Mouse (Mus musculus) embryonic facial prominence, embryonic 13.5 days (tissue): ENCODE measurements around the gene Gm11938. TPM values are rescaled to one million over a fixed set of nuclear protein-coding genes. Genes with fewer than 3 reads are reported as not detected.

Experiments used
- ATAC-seq: fragments of 200-750 bp; cut with Nextera tagmentation; 2 replicates; pipeline ENCODE4 v1.8.0; 2017; ENCODE audit warnings: low read depth; ENCODE audit not compliant: insufficient number of reproducible peaks, insufficient read depth, low FRiP score, low TSS enrichment
- H3K27ac ChIP-seq: fragments of 300-500 bp; sonication (generic); 2 replicates; pipeline ENCODE4 v1.5.1; 2015; ENCODE audit warnings: moderate library complexity, mild to moderate bottlenecking, inconsistent platforms
- H3K27me3 ChIP-seq: fragments of 300-500 bp; sonication (generic); 2 replicates; pipeline ENCODE4 v1.6.1; 2015; ENCODE audit warnings: mild to moderate bottlenecking, inconsistent platforms
- H3K36me3 ChIP-seq: fragments of 300-500 bp; sonication (generic); 2 replicates; pipeline ENCODE4 v1.6.1; 2015; ENCODE audit warnings: mild to moderate bottlenecking, inconsistent platforms
- H3K4me1 ChIP-seq: fragments of 300-500 bp; sonication (generic); 2 replicates; pipeline ENCODE4 v1.6.1; 2015; ENCODE audit warnings: inconsistent platforms
- H3K4me2 ChIP-seq: fragments of 300-500 bp; sonication (generic); 2 replicates; pipeline ENCODE4 v1.6.1; 2015; ENCODE audit warnings: moderate library complexity, mild to moderate bottlenecking, inconsistent platforms
- H3K4me3 ChIP-seq: fragments of 300-500 bp; sonication (generic); 2 replicates; pipeline ENCODE4 v1.5.1; 2015; ENCODE audit warnings: mild to moderate bottlenecking, inconsistent platforms
- H3K9ac ChIP-seq: fragments of 300-500 bp; sonication (generic); 2 replicates; pipeline ENCODE4 v1.6.1; 2015; ENCODE audit warnings: mild to moderate bottlenecking, inconsistent platforms
- H3K9me3 ChIP-seq: fragments of 300-500 bp; sonication (generic); 2 replicates; pipeline ENCODE4 v1.6.1; 2016; ENCODE audit warnings: inconsistent platforms
- WGBS: fragments of 180-500 bp; shearing (Covaris S2); methylation state at CpG from one replicate; pipeline ENCODE4 v1.1.7; 2015; ENCODE audit warnings: mixed read lengths; 5-methylcytosine and 5-hydroxymethylcytosine counted together
- polyA plus RNA-seq: library from polyadenylated mRNA; unstranded; fragments of >200 nt; fragmentation: Nextera tagmentation; extraction: Ambion mirVana; gene quantifications from 2 replicates; pipeline ENCODE4 v1.2.1, GENCODE M21; 2015

The Gm11938 gene
- polyA plus RNA-seq, 1 experiment from 2014 or later: not detected

DNA sequence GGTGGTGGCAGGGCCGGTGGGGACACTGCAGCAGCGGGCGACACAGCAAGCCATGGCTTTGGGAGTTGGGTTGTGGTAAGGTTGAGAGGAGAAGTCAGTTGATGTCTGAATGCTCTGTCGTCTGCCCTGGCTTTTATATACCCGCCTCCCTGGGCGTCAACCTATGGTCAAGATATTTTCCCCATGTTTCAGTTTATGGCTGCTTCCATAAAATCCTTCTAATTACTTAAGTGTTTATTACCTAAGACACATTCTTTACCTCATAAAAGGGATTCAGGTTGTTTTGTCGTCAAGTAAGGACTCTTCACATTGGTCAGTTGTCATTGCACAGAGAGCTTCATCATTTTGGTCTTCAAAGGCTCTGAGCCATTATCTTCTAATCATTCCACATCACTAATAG is 36.6 kb downstream of the Gm11938 start, which contains the start of gene Krtap3-1:
TSS of gene Krtap3-1 (minus strand) at position 101 of the 400 bp plus-strand sequence.
- 86% methylated on average over 7 of the region's 7 CpGs for WGBS
- Histone ChIP-seq H3K9ac (no peak within 1 kb of the TSS), H3K4me2 (no peak within 1 kb of the TSS), H3K4me1 (no peaks in the 10 kb centered on the region), H3K27ac (no peak within 1 kb of the TSS), H3K27me3 (no peaks in the 10 kb centered on the region), H3K9me3 (no peaks in the 10 kb centered on the region), H3K4me3 (no peak within 1 kb of the TSS), H3K36me3 (no peaks in the 10 kb centered on the region)
- no peak for ATAC-seq

DNA sequence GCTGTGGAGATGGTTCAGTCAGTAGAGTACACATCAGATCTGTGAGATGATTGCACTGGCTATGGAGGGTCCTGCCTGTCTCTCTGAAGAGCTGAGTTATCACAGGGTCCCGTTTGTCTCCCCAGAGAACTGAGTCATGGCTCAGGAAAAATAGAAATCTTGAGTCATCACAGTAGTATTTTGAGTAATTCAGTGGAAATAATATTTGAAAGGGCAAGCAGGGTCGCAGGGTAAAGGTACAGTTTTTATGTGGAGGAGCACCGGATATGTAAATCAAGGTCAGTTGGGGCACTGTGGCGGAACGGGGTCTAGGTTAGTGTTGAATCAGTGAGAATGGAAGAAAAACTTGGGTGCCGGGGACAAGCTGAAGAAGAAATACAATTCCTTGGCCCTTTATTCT is 40.5 kb downstream of the Gm11938 start:
- no peaks in the 10 kb centered on the region for H3K36me3 ChIP-seq
- H3K4me2 ChIP-seq: no peak overlapping the region
- no peaks in the 10 kb centered on the region for H3K4me1 ChIP-seq
- H3K4me3 ChIP-seq: no peak overlapping the region
- H3K9me3 ChIP-seq: no peaks in the 10 kb centered on the region
- no peaks in the 10 kb centered on the region for H3K27me3 ChIP-seq
- 79% methylated on average over 6 of the region's 6 CpGs for WGBS
- H3K27ac ChIP-seq: no peak overlapping the region
- no peak overlapping the region for H3K9ac ChIP-seq
- no peak for ATAC-seq

DNA sequence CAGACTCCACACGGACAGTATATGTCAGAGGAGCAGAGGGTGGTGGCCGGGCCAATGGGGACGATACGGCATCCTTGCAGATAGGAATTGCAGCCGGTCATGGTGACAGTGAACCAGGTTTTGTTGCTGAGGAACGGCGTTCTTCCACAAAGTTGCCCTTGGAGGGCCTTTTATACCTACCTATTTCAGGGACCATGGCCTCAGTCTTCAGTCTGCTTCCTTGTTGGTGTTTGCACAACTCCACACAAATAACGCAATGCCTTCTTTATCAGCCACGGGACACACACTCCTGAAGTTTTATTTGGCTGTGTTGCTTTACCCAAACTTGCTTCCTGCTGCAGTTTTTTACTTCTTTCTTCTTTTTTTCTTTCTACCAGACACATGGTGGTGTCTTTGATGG is 43.7 kb downstream of the Gm11938 start, which contains the start of gene Gm11939:
TSS of gene Gm11939 (minus strand) at position 101 of the 400 bp plus-strand sequence.
- H3K4me3 ChIP-seq: no peak within 1 kb of the TSS

DNA sequence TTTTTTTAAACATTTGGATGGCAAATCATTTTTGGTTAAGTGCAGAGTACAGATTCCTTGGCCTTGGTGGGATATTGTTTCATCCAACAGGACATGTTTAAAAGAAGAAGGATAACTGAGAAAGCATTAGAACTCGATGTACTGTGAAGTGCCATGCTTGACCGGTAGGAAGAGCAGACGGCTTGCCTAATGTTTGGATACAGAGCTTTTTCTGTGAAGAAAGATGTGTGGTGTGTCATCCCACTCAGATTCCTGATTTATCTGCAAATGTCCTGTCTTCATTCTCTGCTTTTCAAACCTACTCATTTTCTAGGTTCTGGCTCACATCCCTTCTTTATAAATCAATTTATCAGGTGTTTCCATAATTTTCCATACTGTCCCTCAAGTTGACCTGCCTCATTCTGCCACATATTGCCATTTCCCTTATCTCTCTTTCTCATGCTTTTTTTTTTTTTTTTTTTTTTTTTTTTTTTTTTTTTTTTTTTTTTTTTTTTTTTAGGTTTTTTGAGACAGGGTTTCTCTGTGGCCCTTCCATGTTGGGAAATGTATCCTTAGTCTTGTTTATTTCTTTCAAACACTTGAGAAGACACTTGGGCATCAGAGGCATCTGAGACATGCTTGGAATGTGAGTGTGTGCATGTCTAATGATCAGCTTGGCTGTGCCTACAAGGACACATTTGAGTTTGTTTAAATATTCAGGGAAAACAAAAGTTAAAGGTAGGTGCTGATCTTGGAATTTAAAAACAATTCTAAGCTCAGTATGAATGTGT is 44.9 kb downstream of the Gm11938 start:
- 75% methylated on average over 3 of the region's 3 CpGs for WGBS
- Histone ChIP-seq H3K36me3 (no peaks in the 10 kb centered on the region), H3K4me2 (no peak overlapping the region), H3K27me3 (no peaks in the 10 kb centered on the region), H3K9me3 (no peaks in the 10 kb centered on the region), H3K9ac (no peak overlapping the region), H3K27ac (no peak overlapping the region), H3K4me3 (no peak overlapping the region), H3K4me1 (no peaks in the 10 kb centered on the region)
- no peak for ATAC-seq

More for the DNA sequence above, 43.7 kb downstream of the Gm11938 start, which contains the start of gene Gm11939:
- no peaks in the 10 kb centered on the region for H3K36me3 ChIP-seq
- H3K9me3 ChIP-seq: no peaks in the 10 kb centered on the region
- H3K27ac ChIP-seq: no peak within 1 kb of the TSS
- H3K9ac ChIP-seq: no peak within 1 kb of the TSS
- no peaks in the 10 kb centered on the region for H3K27me3 ChIP-seq
- WGBS: 91% methylated on average over 9 of the region's 9 CpGs
- no peak within 1 kb of the TSS for H3K4me2 ChIP-seq
- no peak for ATAC-seq
- no peaks in the 10 kb centered on the region for H3K4me1 ChIP-seq

DNA sequence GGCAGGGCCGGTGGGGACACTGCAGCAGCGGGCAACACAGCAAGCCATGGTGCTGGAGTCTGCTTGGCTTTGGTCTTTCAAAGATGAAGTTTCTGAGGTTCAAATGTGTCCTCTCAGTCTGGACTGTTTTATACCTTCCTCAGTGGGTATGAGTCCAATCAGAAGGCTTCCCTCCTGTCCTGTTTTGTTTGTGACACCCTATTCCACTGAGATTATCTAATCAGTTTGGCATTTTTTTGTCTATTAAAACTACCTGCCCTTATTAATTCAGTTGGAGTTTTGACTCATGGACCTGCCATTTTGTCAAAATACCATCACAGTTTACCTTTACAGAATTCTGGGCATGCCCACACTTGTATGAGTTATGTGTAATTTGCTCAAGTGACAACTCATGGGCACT is 46.4 kb downstream of the Gm11938 start, which contains the start of gene Krtap3-2:
TSS of gene Krtap3-2 (minus strand) at position 101 of the 400 bp plus-strand sequence.
- Histone ChIP-seq H3K9ac (no peak within 1 kb of the TSS), H3K27me3 (no peaks in the 10 kb centered on the region), H3K27ac (no peak within 1 kb of the TSS), H3K4me2 (no peak within 1 kb of the TSS), H3K4me1 (no peaks in the 10 kb centered on the region), H3K9me3 (no peaks in the 10 kb centered on the region), H3K36me3 (no peaks in the 10 kb centered on the region), H3K4me3 (no peak within 1 kb of the TSS)
- WGBS: 87% methylated on average over 2 of the region's 2 CpGs
- ATAC-seq: no peak

DNA sequence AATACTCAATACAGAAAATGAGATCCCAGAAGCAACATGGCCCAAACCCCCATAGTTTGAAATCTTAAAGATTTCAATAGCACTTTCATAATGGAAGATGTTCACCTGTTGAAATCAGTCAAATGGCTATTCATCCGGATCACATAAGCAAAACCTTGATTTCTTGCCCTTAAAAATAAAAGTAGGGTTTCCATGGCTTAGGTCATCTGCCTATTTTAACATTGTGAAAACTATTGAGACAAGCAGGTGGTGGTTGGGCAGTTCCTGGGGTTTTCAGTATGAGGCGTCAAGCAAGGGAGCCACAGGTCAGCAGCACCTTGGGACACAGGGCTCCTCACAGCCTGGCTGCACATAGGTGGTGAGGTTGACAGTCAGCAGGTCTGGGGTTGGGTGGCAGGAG is 46.9 kb downstream of the Gm11938 start:
- no peaks in the 10 kb centered on the region for H3K36me3 ChIP-seq
- ATAC-seq: no peak
- 88% methylated on average over 2 of the region's 2 CpGs for WGBS
- H3K4me2 ChIP-seq: no peak overlapping the region
- H3K4me3 ChIP-seq: no peak overlapping the region
- no peaks in the 10 kb centered on the region for H3K4me1 ChIP-seq
- H3K9me3 ChIP-seq: no peaks in the 10 kb centered on the region
- no peak overlapping the region for H3K27ac ChIP-seq
- H3K9ac ChIP-seq: no peak overlapping the region
- no peaks in the 10 kb centered on the region for H3K27me3 ChIP-seq

Other genes starting within 250 kb of the Gm11938 start
- 1.1 and 1.4 TPM in 2 replicates for gene Krt28, start 228.4 kb downstream of the Gm11938 start, polyA plus RNA-seq
- 46.0 and 60.4 TPM in 2 replicates for gene Krt10, start 213.9 kb downstream of the Gm11938 start, polyA plus RNA-seq
- not detected in 2 replicates for gene Krt12, start 181.0 kb downstream of the Gm11938 start, polyA plus RNA-seq
- 0.24 and 3.2 TPM in 2 replicates for gene Krt20, start 165.2 kb downstream of the Gm11938 start, polyA plus RNA-seq
- 5.1 and 9.0 TPM in 2 replicates for gene Krt23, start 110.2 kb downstream of the Gm11938 start, polyA plus RNA-seq
- not detected in 2 replicates for gene Krt39, start 82.0 kb downstream of the Gm11938 start, polyA plus RNA-seq
- not detected in 2 replicates for gene Krt40, start 60.1 kb downstream of the Gm11938 start, polyA plus RNA-seq
- not detected in 2 replicates for gene Krtap3-3, start 52.4 kb downstream of the Gm11938 start, polyA plus RNA-seq
- gene Krtap3-2, start 46.5 kb downstream of the Gm11938 start, polyA plus RNA-seq: not detected in 2 replicates
- not detected in 2 replicates for gene Gm11939, start 43.8 kb downstream of the Gm11938 start, polyA plus RNA-seq
- gene Krtap3-1, start 36.7 kb downstream of the Gm11938 start, polyA plus RNA-seq: not detected in 2 replicates
- gene Krtap1-5, start 22.3 kb downstream of the Gm11938 start, polyA plus RNA-seq: not detected in 2 replicates
- gene Krtap1-4, start 19.7 kb downstream of the Gm11938 start, polyA plus RNA-seq: not detected in 2 replicates
- not detected in 2 replicates for gene Krtap1-3, start 12.0 kb downstream of the Gm11938 start, polyA plus RNA-seq
- not detected in 2 replicates for gene Krtap9-3, start 5.2 kb downstream of the Gm11938 start, polyA plus RNA-seq
- gene Gm11937, start 6.9 kb upstream of the Gm11938 start, polyA plus RNA-seq: not detected in 2 replicates
- not detected in 2 replicates for gene Krtap2-4, start 11.5 kb upstream of the Gm11938 start, polyA plus RNA-seq
- not detected in 2 replicates for gene Gm11562, start 17.1 kb upstream of the Gm11938 start, polyA plus RNA-seq
- not detected in 2 replicates for gene Krtap4-1, start 24.9 kb upstream of the Gm11938 start, polyA plus RNA-seq
- not detected in 2 replicates for gene Krtap4-2, start 31.8 kb upstream of the Gm11938 start, polyA plus RNA-seq
- not detected in 2 replicates for gene Krtap4-7, start 40.8 kb upstream of the Gm11938 start, polyA plus RNA-seq
- not detected in 2 replicates for gene Gm11555, start 46.9 kb upstream of the Gm11938 start, polyA plus RNA-seq
- not detected in 2 replicates for gene Gm11563, start 55.7 kb upstream of the Gm11938 start, polyA plus RNA-seq
- gene Krtap4-6, start 62.7 kb upstream of the Gm11938 start, polyA plus RNA-seq: not detected in 2 replicates
- gene Gm14190, start 87.4 kb upstream of the Gm11938 start, polyA plus RNA-seq: not detected in 2 replicates
- gene Gm14180, start 131.0 kb upstream of the Gm11938 start, polyA plus RNA-seq: not detected in 2 replicates
- not detected in 2 replicates for gene Gm11595, start 169.6 kb upstream of the Gm11938 start, polyA plus RNA-seq
- gene Krtap4-8, start 177.4 kb upstream of the Gm11938 start, polyA plus RNA-seq: not detected in 2 replicates
- not detected in 2 replicates for gene Krtap4-9, start 181.9 kb upstream of the Gm11938 start, polyA plus RNA-seq
- not detected in 2 replicates for gene Gm11596, start 190.2 kb upstream of the Gm11938 start, polyA plus RNA-seq
- not detected in 2 replicates for gene Gm11569, start 195.6 kb upstream of the Gm11938 start, polyA plus RNA-seq
- not detected in 2 replicates for gene Gm11554, start 201.1 kb upstream of the Gm11938 start, polyA plus RNA-seq
- not detected in 2 replicates for gene Krtap4-13, start 206.6 kb upstream of the Gm11938 start, polyA plus RNA-seq
- not detected in 2 replicates for gene Gm11564, start 212.4 kb upstream of the Gm11938 start, polyA plus RNA-seq
- not detected in 2 replicates for gene 2300003K06Rik, start 234.8 kb upstream of the Gm11938 start, polyA plus RNA-seq
- gene Krtap4-16, start 248.3 kb upstream of the Gm11938 start, polyA plus RNA-seq: not detected in 2 replicates